Mouse (Mus musculus) spleen, postnatal 36 days (tissue): ENCODE data around the gene Zfyve28.

ENCODE experiments used
- DNase-seq, 2 experiments: peaks; one replicate each; pipeline ENCODE4 v3.0.0; 2022; ENCODE audit warnings: low spot score in 2 of 2, mixed read lengths in 1 of 2

The Zfyve28 gene

DNA sequence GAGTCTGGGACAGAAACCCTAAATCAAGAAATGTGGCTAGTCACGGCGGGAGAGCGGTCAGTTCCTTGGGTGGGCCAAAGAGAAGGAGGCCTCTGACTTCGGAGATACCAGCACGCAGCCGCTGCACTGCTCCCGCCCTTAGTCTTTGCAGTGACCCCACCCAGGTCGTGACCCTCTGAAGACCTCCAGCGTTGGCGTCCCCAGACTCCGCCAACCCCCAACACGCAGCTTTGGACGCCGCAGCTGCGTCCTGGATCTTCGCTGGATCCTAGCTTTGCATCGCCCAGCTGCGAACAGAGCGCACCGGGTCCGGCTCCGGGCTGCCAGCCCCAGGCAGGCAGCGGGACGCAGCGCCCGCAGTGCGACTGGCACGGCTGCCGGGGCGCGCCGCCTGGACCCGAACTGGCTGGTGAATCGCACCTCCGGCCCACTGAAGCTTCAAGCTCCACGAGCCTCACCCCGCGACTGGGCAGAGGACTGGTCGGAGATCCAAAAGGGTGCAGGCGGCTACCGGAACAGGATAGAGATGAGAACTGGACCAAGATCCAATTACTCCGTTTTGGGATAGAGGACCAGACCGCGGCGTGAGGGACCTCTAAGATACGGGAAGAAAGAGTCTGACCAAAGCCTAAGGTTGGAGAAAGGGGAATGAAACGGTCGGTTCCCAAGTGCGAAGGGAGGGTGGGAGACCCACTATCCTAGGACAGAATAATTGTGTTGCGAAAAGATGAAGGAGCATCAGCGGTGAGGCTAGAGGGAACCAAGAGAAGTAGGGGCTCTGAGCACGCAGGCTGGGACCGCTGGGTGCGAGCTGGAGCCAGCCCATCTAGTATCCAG is 1.0 kb downstream of the Zfyve28 start:
- DNase-seq = no peak

DNA sequence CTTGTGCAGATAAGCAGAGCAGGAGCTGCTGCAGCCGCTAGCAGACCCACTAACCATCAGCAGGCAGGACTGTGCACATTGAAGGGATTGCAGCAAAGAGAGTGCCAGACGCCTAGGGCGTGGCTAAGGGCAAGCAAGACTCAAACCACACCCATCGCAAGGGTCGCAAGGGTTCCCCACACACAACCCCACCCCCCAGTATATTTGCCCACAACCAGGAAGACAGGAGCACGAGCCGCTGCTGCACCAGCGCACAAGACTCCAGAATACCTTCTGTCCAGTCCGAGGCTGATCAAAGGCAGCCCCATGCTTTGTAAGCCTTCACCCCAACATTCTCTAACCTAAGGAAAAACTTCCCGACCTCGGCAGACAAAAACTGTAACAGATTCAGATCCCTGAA is 1.7 kb downstream of the Zfyve28 start:
- no peak for DNase-seq

DNA sequence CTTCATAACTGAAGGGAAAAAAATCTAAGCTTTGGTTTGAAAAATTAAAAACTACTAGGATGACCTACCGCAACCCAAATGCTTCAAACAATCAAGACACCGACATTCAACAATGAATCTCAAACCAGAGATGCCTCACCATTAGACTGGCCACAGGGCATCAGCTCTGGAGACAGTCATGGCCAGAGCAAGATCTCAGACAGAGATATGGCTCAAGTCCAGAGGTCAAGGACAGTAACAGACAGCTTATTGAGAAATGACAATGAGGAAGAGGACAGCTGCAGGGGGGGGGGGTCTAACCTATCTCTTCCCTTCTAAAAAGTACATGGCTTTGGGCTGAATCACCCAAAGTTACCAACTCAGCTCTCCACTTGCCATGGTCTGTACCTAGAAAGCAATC is 3.0 kb downstream of the Zfyve28 start:
- no peak for DNase-seq

DNA sequence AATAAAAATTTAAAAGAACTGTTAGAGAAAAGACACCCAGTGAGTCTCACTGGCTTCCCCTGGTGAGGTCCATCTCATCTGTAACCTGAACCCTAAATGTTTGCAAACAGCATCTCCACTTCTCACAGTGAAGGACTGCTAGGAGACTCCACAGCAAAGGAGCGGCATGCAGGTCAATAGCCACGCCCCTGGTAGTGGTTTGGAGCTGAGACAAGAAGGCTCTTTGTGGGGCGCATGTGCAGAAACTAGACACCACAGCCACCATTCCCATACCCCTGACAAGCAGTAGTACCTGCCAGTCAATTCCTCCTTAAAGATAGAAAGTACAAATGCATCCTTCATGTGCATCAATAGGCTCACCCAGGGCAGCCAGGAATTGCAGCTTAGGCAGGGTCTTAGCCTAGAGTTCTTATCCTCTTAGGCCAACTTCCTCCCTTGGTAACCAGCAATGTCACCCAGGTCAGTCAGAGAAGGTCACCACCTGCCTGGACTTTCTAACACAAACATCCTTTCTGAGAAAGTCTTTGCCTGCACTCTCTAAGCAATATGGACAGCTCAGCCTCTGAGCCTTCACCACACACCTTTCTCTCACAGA is 4.0 kb downstream of the Zfyve28 start:
- no peak for DNase-seq

DNA sequence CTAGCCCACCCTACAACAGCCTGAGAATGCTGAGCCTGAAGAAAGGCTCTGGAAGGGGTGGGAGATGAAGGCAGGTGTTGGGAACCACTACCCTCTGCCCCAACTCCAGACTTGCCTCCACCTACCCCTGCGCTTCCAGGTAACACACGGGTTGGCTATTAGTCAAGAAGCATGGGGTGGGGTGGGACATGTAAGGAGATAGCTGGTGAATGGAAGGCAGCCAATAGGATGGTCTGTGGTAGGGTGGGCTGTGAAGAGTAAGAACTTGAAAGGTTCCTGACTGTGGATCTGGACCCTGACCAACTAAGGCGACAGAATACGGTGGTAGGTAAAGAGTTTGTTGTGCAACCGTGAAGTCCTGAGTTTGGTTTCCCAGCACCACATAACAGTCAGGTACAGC is 4.9 kb downstream of the Zfyve28 start:
- DNase-seq = no peak

DNA sequence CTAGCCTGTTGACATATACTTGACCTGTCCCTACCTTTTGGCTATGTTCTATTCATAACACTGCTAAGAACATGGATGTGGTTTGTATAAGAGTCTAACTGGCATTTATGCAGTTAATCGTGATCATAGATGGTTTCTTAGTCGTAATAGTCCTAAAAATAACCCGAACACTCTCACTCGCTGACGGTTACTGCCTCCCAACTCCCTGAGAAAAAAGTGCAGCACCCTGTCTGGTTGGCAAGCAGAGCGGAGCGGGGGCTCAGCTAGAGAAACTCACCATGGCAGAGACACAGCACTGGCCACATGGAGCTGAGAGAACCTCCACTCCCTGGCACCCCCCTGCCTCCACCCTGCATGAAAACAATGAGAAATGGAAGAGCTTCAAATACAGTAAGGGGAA is 7.3 kb downstream of the Zfyve28 start:
- no peak for DNase-seq

DNA sequence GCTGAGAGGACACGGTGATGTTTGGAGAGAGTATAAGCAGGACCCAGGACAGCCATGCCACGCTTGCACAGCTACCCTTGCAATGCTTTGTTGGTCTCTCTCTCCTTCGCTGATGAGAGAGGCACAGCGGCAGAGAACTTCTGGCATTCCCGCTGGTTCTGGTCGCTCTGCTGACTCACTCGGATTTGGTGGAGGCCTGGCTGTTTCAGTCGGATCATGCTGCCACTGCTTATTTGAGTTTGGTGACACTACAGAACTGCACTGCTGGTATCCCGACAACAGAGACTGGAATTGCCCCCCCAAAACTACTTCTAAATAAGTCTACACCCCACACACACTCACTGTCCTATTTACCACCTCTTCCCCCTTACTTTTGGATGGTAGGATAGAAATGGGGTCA is 9.0 kb downstream of the Zfyve28 start:
- DNase-seq = no peak

DNA sequence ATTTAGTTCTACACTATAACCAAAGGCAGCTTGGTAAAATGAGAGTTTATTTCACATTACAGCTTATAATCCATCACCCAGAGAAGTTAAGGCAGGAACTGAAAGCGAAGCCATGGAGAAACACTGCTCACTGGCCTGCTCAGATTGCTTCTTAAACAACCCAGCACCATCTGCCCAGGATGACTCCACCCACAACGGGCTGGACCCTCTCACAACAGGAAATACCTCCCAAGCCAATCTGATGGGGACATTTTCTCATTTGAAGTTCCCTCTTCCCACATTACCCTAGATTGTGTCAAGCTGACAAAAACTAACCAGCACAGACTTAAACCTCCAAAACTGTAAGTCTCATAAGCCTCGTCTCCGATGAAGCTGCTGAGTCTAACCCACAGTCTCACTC is 10.2 kb downstream of the Zfyve28 start:
- no peak for DNase-seq

DNA sequence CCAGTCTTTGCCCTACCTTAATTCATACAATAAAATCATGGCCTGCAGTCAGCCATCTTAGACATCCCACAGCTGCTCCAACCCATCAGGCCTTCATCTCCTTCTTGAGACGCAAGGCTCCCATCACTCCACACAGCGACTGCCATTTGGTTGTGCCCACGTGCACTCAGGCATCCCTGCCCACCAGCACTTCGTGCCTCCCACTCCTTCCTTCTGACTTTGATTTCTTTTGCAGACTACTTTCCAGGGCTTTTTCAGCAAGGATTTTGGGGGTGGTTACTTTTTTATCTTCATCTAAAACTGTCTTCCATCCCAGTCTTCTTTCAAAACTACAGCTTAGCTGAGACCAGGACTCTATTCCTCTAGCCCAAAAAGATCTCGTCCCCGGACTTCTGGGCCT is 11.5 kb downstream of the Zfyve28 start:
- no peak for DNase-seq

DNA sequence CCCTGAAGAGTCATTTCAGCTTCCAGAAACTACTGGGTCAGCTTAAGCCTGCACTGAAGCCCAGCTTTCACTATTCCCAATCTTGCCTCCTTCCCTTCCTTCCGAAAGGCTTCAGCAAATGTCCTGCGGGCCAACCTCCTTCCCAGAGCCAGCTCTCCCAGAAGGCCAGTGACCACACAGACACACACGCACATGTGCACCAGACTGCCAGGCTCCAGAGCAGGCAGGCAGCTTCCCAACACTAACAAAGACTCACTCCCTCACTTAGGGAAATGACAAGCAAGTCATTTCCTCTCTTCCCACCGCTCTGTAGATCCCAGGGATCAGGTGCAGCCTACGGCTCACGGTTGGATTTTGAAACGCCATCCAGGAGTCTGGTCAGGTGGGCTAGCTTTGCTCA is 12.1 kb downstream of the Zfyve28 start:
- no peak for DNase-seq

DNA sequence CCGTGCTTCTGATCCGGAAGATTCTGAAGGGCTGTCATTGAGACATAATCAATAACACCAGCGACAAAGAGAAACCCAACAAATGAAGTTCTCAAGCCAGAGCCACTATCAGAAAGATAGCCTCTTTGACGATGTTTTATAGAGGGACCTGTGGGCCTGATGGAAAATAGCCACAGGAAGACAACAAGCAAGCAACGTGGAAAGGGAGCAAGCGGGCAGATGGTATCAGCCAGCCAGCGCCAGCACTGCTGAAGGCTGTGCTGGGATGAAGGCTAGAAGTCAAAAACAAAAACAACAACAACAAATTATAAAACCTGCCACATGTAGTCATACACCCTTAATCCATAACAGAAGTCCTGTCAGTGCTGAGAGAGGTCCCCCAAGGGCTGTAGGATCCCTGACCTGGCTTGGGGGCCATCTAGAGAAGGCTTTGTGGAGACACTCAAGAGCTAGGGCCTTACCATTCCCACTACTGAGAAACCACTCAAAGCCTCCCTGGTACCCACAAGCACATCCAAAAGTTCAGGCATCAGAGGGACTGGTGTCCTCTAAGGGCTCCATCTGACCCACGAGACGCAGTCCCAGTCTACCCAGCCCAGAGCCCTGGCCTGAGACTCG is 13.5 kb downstream of the Zfyve28 start:
- no peak for DNase-seq

DNA sequence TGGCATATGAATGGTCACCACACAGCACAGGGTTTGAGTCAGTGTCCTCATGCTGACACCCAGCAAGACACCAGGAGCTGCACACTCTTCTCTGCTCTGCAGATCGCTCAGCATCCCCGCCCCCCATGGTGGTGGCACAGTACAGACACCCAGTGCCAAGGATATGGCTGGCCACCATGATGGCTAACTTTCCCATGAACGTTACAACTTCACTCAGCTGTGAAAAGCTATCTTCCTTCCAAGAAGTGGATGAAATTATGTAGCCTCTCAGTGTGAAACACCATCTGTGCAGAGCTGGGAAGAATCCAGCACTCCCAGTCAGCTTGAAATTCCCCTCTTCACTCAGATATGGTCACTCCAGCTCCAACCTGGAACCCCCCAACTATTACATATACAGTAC is 14.0 kb downstream of the Zfyve28 start:
- DNase-seq = no peak

DNA sequence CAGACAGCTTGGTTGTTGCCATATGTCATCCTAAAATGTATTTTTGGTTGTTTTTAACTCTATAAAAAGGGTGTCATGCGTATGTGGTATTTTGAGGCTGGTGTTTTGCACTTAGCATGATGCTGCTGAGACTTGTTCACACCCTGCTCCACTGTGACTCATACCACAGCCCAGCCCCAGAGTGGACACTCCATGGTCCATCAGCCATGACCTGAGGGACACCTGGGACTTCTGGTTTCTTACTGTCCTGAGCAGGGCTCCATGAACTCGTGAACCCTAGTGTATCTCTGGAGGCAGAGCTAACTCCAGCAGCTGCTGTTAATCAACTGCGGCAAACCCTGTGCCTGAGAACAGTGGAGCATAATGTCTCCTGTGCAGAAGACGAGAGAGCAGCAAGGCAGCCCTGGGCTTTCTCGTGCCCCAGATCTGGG is 15.0 kb downstream of the Zfyve28 start:
- DNase-seq = no peak

DNA sequence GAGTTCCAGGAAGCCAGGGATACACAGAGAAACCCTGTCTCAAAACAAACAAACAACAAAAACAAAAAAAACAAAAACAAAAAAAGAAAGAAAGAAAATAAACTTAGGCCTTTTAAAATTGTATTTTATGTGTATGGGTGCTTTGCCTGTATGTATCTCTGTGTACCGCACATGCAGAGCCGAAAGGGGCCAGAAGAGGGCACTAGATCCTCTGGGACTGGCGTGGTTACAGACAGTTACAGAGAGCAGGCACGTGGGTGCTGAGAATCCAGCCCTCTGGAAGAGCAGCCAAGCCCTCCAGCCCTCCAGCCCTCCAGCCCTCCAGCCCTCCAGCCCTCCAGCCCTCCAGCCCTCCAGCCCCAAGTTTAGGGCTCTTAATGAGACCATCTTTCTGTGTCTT is 16.5 kb downstream of the Zfyve28 start:
- no peak for DNase-seq

DNA sequence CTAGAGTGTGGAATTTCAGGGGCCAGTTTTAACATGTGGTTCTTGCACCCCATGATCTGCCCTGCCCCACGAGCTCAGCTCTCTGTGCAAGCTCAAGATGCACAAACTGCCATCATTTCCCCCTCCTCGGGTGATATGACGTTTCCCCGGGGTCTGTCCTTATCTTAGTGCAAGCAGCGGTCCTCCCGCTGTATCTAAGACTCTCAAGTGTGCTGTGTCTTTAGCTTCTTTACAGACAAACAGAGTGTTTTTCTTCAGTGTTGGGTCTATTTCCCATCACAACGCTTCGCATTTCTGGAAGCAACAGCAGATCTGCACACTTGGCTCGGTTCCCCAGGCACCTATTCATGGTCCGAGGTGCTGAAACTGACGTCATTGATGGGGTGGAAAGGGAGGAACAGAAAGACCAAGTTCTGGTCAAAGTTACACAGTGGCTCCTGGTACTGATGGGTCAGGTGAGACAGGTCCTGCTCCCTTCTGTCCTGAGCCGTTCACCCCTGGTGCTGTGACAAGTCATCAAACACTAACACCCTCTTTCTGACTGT is 18.3 kb downstream of the Zfyve28 start:
- no peak for DNase-seq

DNA sequence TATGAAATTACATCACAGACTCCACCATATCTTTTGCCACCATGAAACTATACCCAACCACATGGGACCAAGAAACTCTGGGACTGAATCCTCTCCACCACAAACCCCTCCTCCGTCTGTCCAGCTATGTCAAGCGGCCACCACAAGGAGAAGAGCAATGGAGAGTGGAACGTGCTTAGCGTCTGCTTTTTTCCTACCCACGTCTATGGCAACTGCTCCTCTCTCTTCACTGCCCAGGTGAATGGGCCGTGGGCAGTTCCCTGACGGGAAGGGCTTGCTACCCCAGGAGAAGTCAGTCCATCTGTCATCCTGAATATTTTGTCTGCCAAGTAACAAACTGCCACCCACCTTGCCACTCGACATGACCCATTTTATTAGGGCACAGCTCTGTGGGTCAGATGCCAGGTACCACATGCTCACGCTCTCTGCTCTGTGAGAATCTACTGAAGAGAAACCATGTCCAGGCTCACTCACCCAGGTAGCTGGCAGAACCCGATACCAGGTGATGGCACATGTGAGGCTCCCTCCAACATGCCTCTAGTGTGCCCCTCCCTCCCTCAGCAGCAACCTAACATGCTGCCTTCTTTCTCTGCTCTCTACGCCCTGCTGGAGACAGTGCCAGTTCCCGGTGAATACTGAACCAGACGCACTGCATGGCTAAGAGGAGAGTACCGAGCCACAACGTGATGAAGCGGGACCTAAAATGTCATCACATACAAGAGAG is 18.9 kb downstream of the Zfyve28 start:
- no peak for DNase-seq

DNA sequence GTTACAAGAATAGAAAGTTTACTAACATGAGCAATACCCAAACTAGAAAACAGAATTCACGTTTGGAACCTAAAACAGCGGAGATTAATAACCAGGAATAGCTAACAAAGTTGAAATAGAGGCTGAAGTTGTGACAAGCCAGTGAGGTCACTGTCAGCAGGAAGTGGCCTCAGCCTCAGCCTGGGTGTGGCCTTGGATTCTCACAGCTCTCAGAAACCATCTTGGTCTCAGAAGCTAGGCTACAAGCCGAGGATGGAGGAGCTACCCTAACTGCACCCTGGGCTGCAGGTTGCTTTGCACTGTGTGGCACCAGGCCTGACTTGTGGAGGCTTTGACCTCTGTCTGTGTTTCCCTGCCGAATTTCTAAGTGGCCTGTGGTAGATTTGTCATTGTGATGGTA is 22.2 kb downstream of the Zfyve28 start:
- DNase-seq = no peak

DNA sequence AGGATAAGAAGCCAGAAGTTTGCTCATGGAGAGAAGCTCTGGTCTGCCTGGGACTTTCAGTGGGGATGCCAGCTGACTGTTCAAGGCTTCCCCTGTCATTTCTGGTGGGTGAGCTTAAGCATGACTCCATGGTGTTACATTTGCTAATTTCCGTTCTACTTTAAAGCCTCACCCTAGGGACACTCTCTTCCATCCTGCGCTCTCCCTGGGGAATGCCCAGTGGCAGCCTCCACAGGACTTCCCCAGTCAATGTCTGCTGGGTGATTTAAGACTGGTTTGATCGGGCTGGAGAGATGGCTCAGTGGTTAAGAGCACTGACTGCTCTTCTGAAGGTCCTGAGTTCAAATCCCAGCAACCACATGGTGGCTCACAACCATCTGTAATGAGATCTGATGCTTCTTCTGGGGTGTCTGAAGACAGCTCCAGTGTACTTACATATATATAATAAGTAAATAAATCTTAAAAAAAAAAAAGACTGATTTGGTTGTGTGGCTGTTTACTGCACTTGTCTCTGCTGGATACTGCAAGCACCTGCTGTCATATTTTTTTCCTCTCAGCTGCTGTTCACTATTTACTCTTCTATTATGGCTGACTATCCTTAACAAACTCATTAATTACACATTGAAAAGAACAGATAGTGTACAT is 29.0 kb downstream of the Zfyve28 start:
- peak in 1 of 2 experiments; percentile 32 for DNase-seq

DNA sequence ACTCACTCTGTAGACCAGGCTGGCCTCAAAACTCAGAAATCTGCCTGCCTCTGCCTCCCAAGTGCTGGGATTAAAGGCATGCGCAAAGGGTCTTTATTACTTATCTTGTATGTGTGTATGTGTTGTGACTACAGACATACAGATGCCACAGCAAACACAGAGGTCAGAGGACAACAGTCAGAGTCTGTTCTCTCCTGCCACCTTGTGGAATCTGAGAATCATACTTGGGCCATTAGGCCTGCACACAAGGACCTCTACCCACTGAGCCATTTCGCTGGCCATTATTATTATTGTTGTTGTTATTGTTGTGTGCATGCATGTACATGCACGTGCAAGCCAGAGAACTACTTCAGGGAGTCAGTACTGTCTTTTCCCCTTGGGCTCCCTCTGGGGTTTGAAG is 33.1 kb downstream of the Zfyve28 start:
- DNase-seq = no peak

DNA sequence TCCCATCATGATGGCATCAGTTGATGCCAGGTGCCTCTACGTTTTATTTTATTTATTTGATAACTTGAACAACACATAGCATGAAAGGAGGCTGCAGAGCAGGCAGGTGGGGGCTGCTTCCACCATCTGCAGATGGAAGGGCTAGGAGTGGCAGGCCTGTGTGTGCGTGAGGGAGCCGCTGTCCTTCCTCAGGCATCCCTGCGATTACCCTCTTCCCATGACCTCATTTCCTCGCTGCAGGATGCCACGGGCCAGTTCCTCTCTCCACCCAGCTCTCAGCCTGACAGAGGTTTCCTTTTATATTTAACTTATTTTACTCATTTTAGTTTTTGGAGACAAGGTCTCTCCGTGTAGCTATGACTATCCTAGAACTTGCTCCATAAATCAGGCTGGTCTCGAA is 33.9 kb downstream of the Zfyve28 start:
- no peak for DNase-seq

DNA sequence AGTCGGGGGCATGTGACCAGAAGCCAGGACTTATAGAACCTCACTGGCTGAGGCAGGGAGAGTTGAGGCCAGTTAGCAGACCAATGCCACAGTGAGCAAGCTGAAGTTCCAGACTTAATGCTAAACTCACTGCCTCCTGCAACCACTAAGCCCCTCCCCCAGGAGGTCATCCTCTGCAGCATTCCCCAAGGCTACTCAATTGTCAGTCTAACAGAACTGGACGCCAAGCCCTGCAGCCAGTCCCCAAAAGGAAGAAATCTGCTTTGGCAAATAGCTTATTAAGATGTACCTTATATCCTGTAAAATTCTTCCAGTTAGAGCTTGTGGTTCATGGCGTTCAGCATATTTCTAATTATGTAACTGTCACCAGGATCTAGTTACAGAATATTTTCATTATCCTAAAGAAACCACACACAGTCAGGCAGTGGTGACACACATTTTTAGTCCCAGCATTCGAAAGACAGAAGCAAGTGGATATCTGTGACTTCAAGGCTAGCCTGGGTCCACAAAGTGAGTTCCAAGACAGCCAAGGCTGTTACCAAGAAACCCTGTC is 35.2 kb downstream of the Zfyve28 start:
- DNase-seq = no peak
